Mouse (Mus musculus): ENCODE results near the gene Prr32.

Gene Prr32

DNA sequence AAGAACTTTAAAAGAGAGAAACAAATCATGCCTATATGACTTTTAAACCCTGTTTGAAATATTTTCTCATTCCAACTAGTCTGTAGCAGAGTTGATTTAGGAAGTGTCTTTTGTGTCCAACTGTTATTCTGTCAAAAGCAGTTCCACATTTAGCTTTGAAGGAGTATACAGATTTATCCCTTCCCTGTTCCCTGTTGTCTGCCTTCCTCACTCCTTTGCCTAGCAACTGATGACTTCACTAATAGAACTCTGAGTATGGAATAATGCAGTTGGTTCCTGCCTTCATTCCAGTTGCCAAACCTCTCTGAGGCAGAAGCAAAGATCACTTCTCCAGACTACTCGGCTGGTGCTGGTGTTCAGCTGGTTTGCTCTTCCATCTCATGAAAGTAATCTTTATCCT is at the start of gene Prr32:
Gene Prr32, plus strand, starts transcription at position 301 of the 400 bp plus-strand sequence.
- no peak for DNase-seq (ENCODE audit: low spot score in 2 of 2)

All from heart, adult 9 months (tissue).